Mouse (Mus musculus) lung, postnatal 36 days (tissue): ENCODE data around the gene Olfr435.
"Not testable (repeated sequence)": the region's sequence is repeated elsewhere in the genome, so short reads cannot be mapped to it uniquely, and the experiment has no call there.

Experiments
- DNase-seq: peaks from one replicate; pipeline ENCODE4 v3.0.0; 2022; ENCODE audit warnings: mixed read lengths

Olfr435 gene

GRCm38 (mm10) chr6:43196781-43197180 is at the start of gene Olfr435:
Gene Olfr435 (plus strand): TSS chr6:43197146.
- DNase-seq: no peak

GRCm38 (mm10) chr6:43159502-43159901 is 37.4 kb upstream of the Olfr435 start:
- DNase-seq: no peak

DNA sequence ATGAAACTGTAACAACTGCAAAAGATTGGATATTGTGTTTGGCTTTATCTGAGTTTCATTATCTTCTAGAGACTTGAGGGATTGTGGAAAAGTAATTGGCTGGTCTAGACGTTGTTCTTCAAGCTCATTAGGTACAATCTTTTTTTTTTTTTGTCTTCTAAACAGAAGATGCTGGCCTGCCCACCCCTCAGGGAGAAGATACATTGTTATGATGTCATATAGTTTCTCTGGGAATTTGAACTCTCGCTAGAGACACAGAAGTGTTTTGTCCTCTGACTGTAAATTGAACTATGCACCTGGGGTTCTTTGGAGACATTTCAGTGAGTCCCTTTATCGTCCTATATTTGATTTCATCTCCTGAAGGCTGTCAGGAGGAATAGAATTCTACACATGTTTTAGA is 34.0 kb upstream of the Olfr435 start, which contains the start of gene Olfr437:
Olfr437 (plus strand) TSS at position 301 of the 400 bp plus-strand sequence.
- DNase-seq: no peak

DNA sequence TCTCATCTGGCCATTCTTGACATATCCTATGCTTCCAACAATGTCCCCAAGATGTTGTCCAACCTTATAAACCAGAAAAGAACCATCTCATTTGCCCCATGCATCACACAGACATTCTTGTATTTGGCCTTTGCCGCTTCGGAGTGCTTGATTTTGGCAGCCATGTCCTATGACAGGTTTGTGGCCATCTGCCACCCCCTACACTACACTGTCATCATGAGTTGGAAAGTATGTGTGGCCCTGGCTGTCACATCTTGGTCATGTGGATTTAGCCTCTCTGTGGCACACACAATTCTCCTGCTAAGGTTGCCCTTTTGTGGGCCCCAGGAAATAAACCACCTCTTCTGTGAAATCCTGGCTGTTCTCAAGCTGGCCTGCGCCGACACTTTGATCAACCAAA is 29.7 kb upstream of the Olfr435 start:
- no peak for DNase-seq

- no peak for DNase-seq
Measured at GRCm38 (mm10) chr6:43171840-43172239, 25.1 kb upstream of the Olfr435 start, which contains the start of gene Olfr13. Gene Olfr13 (plus strand): TSS chr6:43172140.

DNA sequence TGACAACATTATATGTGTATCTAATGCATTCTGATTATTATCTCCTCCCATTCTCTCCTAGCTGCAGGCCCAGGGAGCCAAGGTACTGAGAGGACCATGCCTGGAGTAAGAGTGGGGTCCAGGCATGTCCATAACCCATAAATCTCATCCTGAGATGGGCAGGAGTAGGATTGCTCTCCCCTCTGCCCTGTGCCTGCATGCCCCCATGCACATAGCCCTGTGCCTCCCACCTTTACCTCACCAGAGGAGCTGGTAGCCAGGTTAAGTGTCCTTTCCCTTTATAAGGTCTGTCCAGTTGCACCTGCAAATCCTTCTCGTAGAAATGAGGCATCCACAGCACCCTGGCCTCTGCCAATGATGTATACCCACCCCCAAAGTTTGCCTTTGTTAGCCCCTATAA is 18.8 kb upstream of the Olfr435 start:
- DNase-seq: no peak

GRCm38 (mm10) chr6:43178584-43179501 is 18.1 kb upstream of the Olfr435 start:
- no peak for DNase-seq

DNA sequence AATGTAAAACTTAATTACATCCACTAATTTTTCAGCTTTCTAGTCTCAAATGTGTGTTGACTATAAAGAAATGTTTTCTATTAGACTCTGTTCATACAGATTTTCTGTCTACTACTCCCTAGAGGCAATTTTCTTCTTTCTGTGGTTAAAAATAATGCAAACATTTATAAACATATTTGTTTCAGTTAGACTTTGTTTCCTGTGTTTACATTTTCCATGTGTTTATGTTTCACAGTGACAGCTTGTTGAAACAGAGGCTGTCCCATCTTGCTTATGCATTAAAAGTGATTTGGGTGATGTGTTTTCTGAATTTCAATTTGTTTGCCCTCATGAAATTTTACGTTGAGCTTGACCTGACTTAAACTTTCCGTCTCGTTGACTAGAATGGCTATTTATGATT is 6.0 kb upstream of the Olfr435 start:
- no peak for DNase-seq

DNA sequence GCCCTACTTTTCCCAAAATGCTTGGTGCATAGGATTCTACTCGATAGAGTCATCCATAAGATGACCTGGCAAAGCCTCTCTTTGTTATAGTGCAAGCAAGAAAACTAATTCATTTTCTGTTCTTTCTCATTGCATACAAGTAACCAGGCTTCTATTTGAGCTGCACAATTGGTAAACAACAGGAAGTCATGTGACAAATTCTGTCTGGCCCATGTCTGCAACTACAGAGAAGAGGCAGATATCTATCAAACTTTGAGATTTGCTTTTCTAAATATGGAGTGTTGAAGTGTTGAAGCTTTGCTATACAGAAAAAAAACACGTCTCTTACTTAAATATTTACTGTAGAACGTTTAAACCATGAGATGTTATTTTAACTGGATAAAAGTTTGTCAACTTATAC is 1.1 kb downstream of the Olfr435 start:
- no peak for DNase-seq

DNA sequence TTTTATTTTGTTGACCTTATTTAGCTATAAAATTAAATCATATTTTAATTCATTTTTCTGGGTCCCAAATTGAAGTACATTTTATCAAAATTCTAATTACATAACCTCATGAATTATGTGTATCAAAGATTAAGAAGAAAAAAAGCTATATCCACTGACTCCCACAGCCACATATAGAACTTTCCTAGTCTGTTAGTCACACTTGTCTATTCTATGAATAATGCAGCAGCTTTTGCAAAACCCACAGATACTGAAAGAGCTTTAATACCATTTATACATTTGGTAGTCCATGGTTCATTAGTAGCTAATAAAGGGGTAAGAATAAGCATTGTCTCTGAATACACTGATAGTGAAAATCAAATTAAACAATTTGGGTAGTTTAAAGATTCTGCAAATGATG is 5.8 kb downstream of the Olfr435 start:
- no peak for DNase-seq

GRCm38 (mm10) chr6:43205355-43205754 is 8.4 kb downstream of the Olfr435 start:
- DNase-seq: no peak

DNA sequence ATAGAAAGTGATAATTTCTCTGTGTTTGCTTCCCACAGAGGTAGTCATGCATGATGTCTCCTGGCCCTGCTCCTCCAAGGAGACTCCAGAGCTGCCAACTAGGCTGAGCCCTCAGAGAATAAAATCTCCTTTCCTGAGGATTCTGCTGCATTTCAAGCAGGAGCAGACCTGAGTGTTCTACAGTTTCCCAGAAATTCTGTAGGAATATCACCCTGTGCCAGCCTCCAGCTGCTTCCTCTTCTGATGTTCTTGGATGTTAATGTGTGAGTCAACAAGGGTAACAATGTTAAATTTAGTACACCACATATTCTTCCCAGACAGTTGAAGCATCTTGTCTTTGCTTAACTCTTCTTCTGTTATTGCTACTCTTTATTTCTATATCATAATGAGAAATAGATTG is 15.9 kb downstream of the Olfr435 start, which contains the start of gene Olfr434:
Olfr434 (plus strand) TSS at position 149 of the 400 bp plus-strand sequence.
- DNase-seq: not testable (repeated sequence)

GRCm38 (mm10) chr6:43231255-43231654 is 34.3 kb downstream of the Olfr435 start, which contains the start of gene Olfr47:
Gene Olfr47 (plus strand): TSS chr6:43231529.
- DNase-seq: not testable (repeated sequence)

DNA sequence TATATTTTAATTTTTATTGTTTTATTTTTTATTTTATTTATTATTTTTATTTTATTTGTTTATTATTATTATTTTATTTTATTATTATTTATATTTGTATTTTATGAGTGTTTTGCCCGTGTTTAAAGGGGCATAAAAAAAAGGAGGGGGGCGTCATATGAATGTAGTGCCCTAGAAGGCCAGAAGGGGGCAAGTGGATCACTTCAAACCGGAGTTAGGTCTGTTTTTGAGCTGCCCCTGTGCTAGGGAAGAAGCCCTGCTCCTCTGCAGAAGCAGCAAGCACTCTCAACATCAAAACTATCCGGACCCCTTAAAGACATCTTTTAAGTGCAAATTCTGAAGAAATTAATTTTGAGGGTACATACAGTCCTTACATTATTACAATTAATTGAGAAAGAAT is 45.1 kb downstream of the Olfr435 start:
- peak; percentile 30 for DNase-seq

- DNase-seq: no peak
Measured at GRCm38 (mm10) chr6:43247396-43247795, 50.5 kb downstream of the Olfr435 start.

DNA sequence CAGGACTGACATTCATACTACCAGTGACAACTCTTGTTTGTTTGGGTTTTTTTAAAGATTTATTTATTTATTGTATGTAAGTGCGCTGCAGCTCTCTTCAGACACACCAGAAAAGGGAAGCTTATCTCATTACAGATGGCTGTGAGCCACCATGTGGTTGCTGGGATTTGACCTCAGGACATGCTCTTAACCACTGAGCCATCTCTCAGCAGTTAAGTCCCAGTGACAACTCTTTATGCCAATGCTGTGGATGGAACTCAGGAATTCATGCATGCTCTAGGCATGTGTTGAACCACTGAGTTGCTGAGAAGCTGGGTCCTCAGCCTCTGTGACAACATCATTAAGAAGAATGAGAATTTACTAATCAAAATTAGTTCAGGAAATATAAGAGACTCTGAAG is 56.0 kb downstream of the Olfr435 start:
- DNase-seq: no peak
